Mouse (Mus musculus) mouse trophoblast stem cell (cell line): ENCODE results near the gene Smok3b.

Source experiments
- in situ Hi-C, 2 experiments: fragments of 300-500 bp; cut with MseI, MboI; formaldehyde crosslinking; loops; 2 replicates in 1 of 2; 3 replicates in 1 of 2; pipeline ENCODE4 v1.15.1; 2025

Smok3b gene

GRCm38 (mm10) chr5:138084996-138085395, 63.8 kb downstream of the Smok3b start, which contains the start of gene Zkscan1:
Gene Zkscan1 (plus strand): TSS chr5:138085084.
- in situ Hi-C loops, result no loop called here

- in situ Hi-C loops, result no loop called here
Measured at GRCm38 (mm10) chr5:138085421-138085911, 64.2 kb downstream of the Smok3b start.

- in situ Hi-C loops, result no loop called here
Measured at GRCm38 (mm10) chr5:138086842-138087241, 65.6 kb downstream of the Smok3b start.

- in situ Hi-C loops, result no loop called here
Measured at GRCm38 (mm10) chr5:138088366-138088765, 67.1 kb downstream of the Smok3b start.

- in situ Hi-C loops, result no loop called here
Measured at GRCm38 (mm10) chr5:138089108-138089551, 67.9 kb downstream of the Smok3b start.

GRCm38 (mm10) chr5:138090271-138090670, 69.0 kb downstream of the Smok3b start:
- in situ Hi-C loops, result no loop called here

- in situ Hi-C loops, result no loop called here
Measured at GRCm38 (mm10) chr5:138090737-138091136, 69.5 kb downstream of the Smok3b start.

GRCm38 (mm10) chr5:138092771-138093170, 71.5 kb downstream of the Smok3b start:
- in situ Hi-C loops, result no loop called here

GRCm38 (mm10) chr5:138094474-138094873, 73.2 kb downstream of the Smok3b start:
- in situ Hi-C loops, result no loop called here
